Mouse (Mus musculus) testis, adult 2 months (tissue): Measurements from ENCODE around the gene Mrps14.

ENCODE experiments used
- CTCF ChIP-seq: fragments of 200-500 bp; IDR thresholded peaks from 2 replicates; pipeline ENCODE4 v1.5.1; 2012; ENCODE audit warnings: low read depth, mild to moderate bottlenecking, inconsistent platforms, low read length, moderate library complexity; ENCODE audit not compliant: control insufficient read depth, insufficient read depth, insufficient replicate concordance
- POLR2A ChIP-seq: fragments of 200-500 bp; IDR thresholded peaks from 2 replicates; pipeline ENCODE4 v1.6.1; 2012; ENCODE audit warnings: low read depth, mild to moderate bottlenecking, inconsistent platforms, low read length, moderate library complexity; ENCODE audit not compliant: control insufficient read depth

GRCm38 (mm10) chr1:160240091-160240490 is 45.1 kb downstream of the Mrps14 start:
- no peak for TF ChIP-seq CTCF
- no peak for TF ChIP-seq POLR2A
